Comparison of ENCODE assay signal across 13 mouse cellular contexts in genomic region chr9:52941637-52941983, GRCm38 (mm10).
A peak's percentile ranks its signal among the peaks of the same experiment; 100 is the strongest.
DNase-seq lines count a peak whose midpoint lies in the region; ATAC-seq lines count a peak whose summit lies in the region.
"Had no signal": no experiment of that assay in that cellular context is flagged by ENCODE, and none has a peak within 500 bp of the region (broad histone marks: within the 10 kb centered on the region; RNA-seq: fewer than 3 reads in every experiment).

No protein-coding gene starts in this region.

- peaks cover 16% of the 10 kb centered on the region for H3K4me1 ChIP-seq in embryonic facial prominence, embryonic 14.5 days (ENCODE audit: control insufficient read depth, insufficient read depth, low read length)
- H3K4me1 ChIP-seq in embryonic facial prominence, embryonic 10.5 days: peaks cover 14% of the 10 kb centered on the region
- H3K4me1 ChIP-seq in forebrain, embryonic 16.5 days (replicated peaks; ENCODE audit: control insufficient read depth, insufficient read depth, low read length): peaks cover 14% of the 10 kb centered on the region
- H3K4me1 ChIP-seq in lung, embryonic 16.5 days (replicated peaks; ENCODE audit: control insufficient read depth, insufficient read depth, low read length): peaks cover 15% of the 10 kb centered on the region
- H3K4me1 ChIP-seq: liver, embryonic 13.5 days had no signal

- ATAC-seq in embryonic facial prominence, embryonic 14.5 days (ENCODE audit: low read depth): 0 out of 2 replicates have a peak, but pooled peaks have one; percentile 22
- ATAC-seq in forebrain, embryonic 16.5 days: peak; percentile 68
- peak; percentile 82 for ATAC-seq in lung, embryonic 16.5 days (ENCODE audit: low read depth)
- no peak for ATAC-seq in megakaryocyte, adult 5-6 weeks (ENCODE audit: poor library complexity, severe bottlenecking)
- ATAC-seq: CD4-positive, CD25-positive, alpha-beta regulatory T cell, adult 4 months; Patski had no signal

- peak; percentile 14 for DNase-seq in embryonic facial prominence, embryonic 14.5 days (ENCODE audit: low spot score)
- no peak for DNase-seq in embryonic facial prominence, embryonic 10.5 days (ENCODE audit: low spot score)
- DNase-seq in adipocyte (ENCODE audit: low spot score): peak; percentile 60
- DNase-seq in layer of hippocampus, postnatal 10 days (ENCODE audit: low spot score in 2 of 2): no peak
- no peak for DNase-seq in frontal cortex, postnatal 10 days (ENCODE audit: low spot score in 2 of 2)
- DNase-seq: liver, embryonic 13.5 days had no signal

- no peaks in the 10 kb centered on the region for H3K36me3 ChIP-seq in embryonic facial prominence, embryonic 14.5 days (ENCODE audit: control insufficient read depth, insufficient read depth, low read length)
- no peaks in the 10 kb centered on the region for H3K36me3 ChIP-seq in embryonic facial prominence, embryonic 10.5 days (replicated peaks)
- no peaks in the 10 kb centered on the region for H3K36me3 ChIP-seq in forebrain, embryonic 16.5 days (ENCODE audit: control insufficient read depth, insufficient read depth)
- H3K36me3 ChIP-seq in lung, embryonic 16.5 days (ENCODE audit: control insufficient read depth, insufficient read depth, low read length): no peaks in the 10 kb centered on the region
- H3K36me3 ChIP-seq: liver, embryonic 13.5 days; stomach, embryonic 15.5 days had no signal

- H3K27ac ChIP-seq in embryonic facial prominence, embryonic 14.5 days (replicated peaks; ENCODE audit: low read depth, low read length): no peak overlapping the region
- no peak overlapping the region for H3K27ac ChIP-seq in embryonic facial prominence, embryonic 10.5 days (replicated peaks)
- H3K27ac ChIP-seq in forebrain, embryonic 16.5 days (ENCODE audit: low read length): peak overlapping the region; percentile 79
- H3K27ac ChIP-seq in lung, embryonic 16.5 days (ENCODE audit: low read length): peak overlapping the region; percentile 27; the same call in 1 of the 2 replicates
- H3K27ac ChIP-seq: liver, embryonic 13.5 days; stomach, embryonic 15.5 days had no signal

- H3K9me3 ChIP-seq in embryonic facial prominence, embryonic 14.5 days (ENCODE audit: control insufficient read depth, low read length): no peaks in the 10 kb centered on the region
- no peaks in the 10 kb centered on the region for H3K9me3 ChIP-seq in embryonic facial prominence, embryonic 10.5 days
- no peaks in the 10 kb centered on the region for H3K9me3 ChIP-seq in forebrain, embryonic 16.5 days (ENCODE audit: control insufficient read depth, low read length)
- no peaks in the 10 kb centered on the region for H3K9me3 ChIP-seq in lung, embryonic 16.5 days (ENCODE audit: control insufficient read depth, low read length)
- H3K9me3 ChIP-seq: liver, embryonic 13.5 days; stomach, embryonic 15.5 days had no signal

- no peak overlapping the region for H3K4me3 ChIP-seq in embryonic facial prominence, embryonic 14.5 days (ENCODE audit: low read depth, low read length)
- no peak overlapping the region for H3K4me3 ChIP-seq in embryonic facial prominence, embryonic 10.5 days
- H3K4me3 ChIP-seq in forebrain, embryonic 16.5 days (replicated peaks; ENCODE audit: low read length): no peak overlapping the region
- H3K4me3 ChIP-seq in lung, embryonic 16.5 days (ENCODE audit: low read length): no peak overlapping the region
- H3K4me3 ChIP-seq: liver, embryonic 13.5 days; myocyte; stomach, embryonic 15.5 days had no signal

- no peaks in the 10 kb centered on the region for H3K27me3 ChIP-seq in embryonic facial prominence, embryonic 14.5 days (replicated peaks; ENCODE audit: control insufficient read depth, insufficient read depth, low read length)
- H3K27me3 ChIP-seq in embryonic facial prominence, embryonic 10.5 days (replicated peaks; ENCODE audit: low read depth, poor library complexity, severe bottlenecking): no peaks in the 10 kb centered on the region
- no peaks in the 10 kb centered on the region for H3K27me3 ChIP-seq in forebrain, embryonic 16.5 days (replicated peaks; ENCODE audit: control insufficient read depth, insufficient read depth, low read length)
- peaks cover 7% of the 10 kb centered on the region; the same call in 1 of the 2 replicates for H3K27me3 ChIP-seq in lung, embryonic 16.5 days (ENCODE audit: control insufficient read depth, insufficient read depth, low read depth, low read length)
- H3K27me3 ChIP-seq: liver, embryonic 13.5 days; Patski; stomach, embryonic 15.5 days had no signal

- H3K4me2 ChIP-seq in embryonic facial prominence, embryonic 14.5 days (ENCODE audit: low read depth, low read length): no peak overlapping the region
- no peak overlapping the region for H3K4me2 ChIP-seq in forebrain, embryonic 16.5 days (ENCODE audit: low read length)
- peak overlapping the region; percentile 7; the same call in 1 of the 2 replicates for H3K4me2 ChIP-seq in lung, embryonic 16.5 days (ENCODE audit: low read depth, low read length)
- H3K4me2 ChIP-seq: liver, embryonic 13.5 days had no signal

- H3K9ac ChIP-seq in embryonic facial prominence, embryonic 14.5 days (ENCODE audit: low read depth, low read length): no peak overlapping the region
- no peak overlapping the region for H3K9ac ChIP-seq in forebrain, embryonic 16.5 days (replicated peaks; ENCODE audit: low read depth, low read length)
- no peak overlapping the region; the same call in 1 of the 2 replicates for H3K9ac ChIP-seq in lung, embryonic 16.5 days (ENCODE audit: low read length)
- H3K9ac ChIP-seq: liver, embryonic 13.5 days; stomach, embryonic 15.5 days had no signal

- WGBS in embryonic facial prominence, embryonic 14.5 days: 41% methylated on average over 3 of the region's 3 CpGs
- WGBS in embryonic facial prominence, embryonic 10.5 days: 36% methylated on average over 3 of the region's 3 CpGs
- WGBS in forebrain, embryonic 16.5 days: 14% methylated on average over 3 of the region's 3 CpGs
- 16% methylated on average over 3 of the region's 3 CpGs for WGBS in lung, embryonic 16.5 days

Comparison
In these comparisons a context has a peak if more than half of its experiments do, and no peak if none do; other contexts are left out.
1. DNase-seq: peak in embryonic facial prominence, embryonic 14.5 days (single experiment) and adipocyte (single experiment); none in embryonic facial prominence, embryonic 10.5 days (single experiment), layer of hippocampus, postnatal 10 days (0 of 2) and frontal cortex, postnatal 10 days (0 of 2).
2. H3K27ac ChIP-seq: peak in forebrain, embryonic 16.5 days (single experiment) and lung, embryonic 16.5 days (single experiment); none in embryonic facial prominence, embryonic 14.5 days (single experiment) and embryonic facial prominence, embryonic 10.5 days (single experiment).